Comparison of ENCODE assay signal across 18 mouse cellular contexts in the genomic region with DNA sequence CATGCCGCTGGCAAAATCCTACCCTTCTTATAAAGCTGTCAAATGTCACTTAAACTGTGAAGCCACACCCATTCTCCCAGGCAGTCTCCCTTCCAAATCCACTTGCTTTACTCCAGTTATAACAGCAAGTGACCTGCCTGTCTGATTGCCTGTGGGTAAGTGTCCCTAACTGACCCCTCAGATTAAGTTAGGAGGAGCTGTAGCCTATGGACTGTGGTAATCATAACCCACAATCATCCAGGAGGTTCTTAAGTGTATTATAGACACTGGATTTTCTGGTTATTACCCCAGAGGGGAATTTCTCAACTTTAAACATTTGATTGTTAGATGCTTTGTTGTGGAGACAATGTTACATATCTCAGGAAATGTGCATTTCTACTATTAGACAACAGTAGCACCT.
"Had no signal": no experiment of that assay in that cellular context is flagged by ENCODE, and none has a peak within 500 bp of the region (broad histone marks: within the 10 kb centered on the region; RNA-seq: fewer than 3 reads in every experiment).

No protein-coding gene starts in this region.

- H3K4me1 ChIP-seq: heart, embryonic 10.5 days; heart, embryonic 12.5 days; heart, embryonic 13.5 days; heart, embryonic 15.5 days; hindbrain, embryonic 10.5 days; hindbrain, embryonic 12.5 days; hindbrain, embryonic 13.5 days; intestine, embryonic 15.5 days had no signal

- H3K4me2 ChIP-seq: heart, embryonic 11.5 days; heart, embryonic 12.5 days; heart, embryonic 13.5 days; heart, embryonic 15.5 days; hindbrain, embryonic 12.5 days; hindbrain, embryonic 13.5 days; hindbrain, embryonic 14.5 days; hindbrain, embryonic 15.5 days; intestine, embryonic 15.5 days; kidney, embryonic 15.5 days had no signal

- ATAC-seq: hindbrain, embryonic 16.5 days; hindbrain, postnatal 0 days; intestine, postnatal 0 days had no signal

- H3K27ac ChIP-seq: heart, embryonic 10.5 days; heart, embryonic 13.5 days; heart, embryonic 15.5 days; hindbrain, embryonic 10.5 days; hindbrain, embryonic 12.5 days; hindbrain, embryonic 13.5 days; hindbrain, embryonic 14.5 days; hindbrain, embryonic 15.5 days; hindbrain, postnatal 0 days; intestine, embryonic 15.5 days; kidney, embryonic 15.5 days; kidney, postnatal 0 days; layer of hippocampus, adult 2 months; left cerebral cortex, adult 2 months had no signal

- H3K9me3 ChIP-seq: heart, embryonic 10.5 days; heart, embryonic 12.5 days; heart, embryonic 13.5 days; heart, embryonic 15.5 days; hindbrain, embryonic 10.5 days; hindbrain, embryonic 12.5 days; hindbrain, embryonic 13.5 days; hindbrain, embryonic 15.5 days; intestine, embryonic 15.5 days; kidney, embryonic 15.5 days had no signal

- H3K36me3 ChIP-seq: heart, embryonic 15.5 days; intestine, embryonic 15.5 days had no signal

- H3K4me3 ChIP-seq: heart, embryonic 10.5 days; heart, embryonic 12.5 days; heart, embryonic 13.5 days; heart, embryonic 15.5 days; hindbrain, embryonic 10.5 days; hindbrain, embryonic 12.5 days; hindbrain, embryonic 13.5 days; hindbrain, embryonic 15.5 days; intestine, embryonic 15.5 days; kidney, embryonic 15.5 days; layer of hippocampus, adult 2 months; left cerebral cortex, adult 2 months had no signal

- H3K27me3 ChIP-seq: heart, embryonic 12.5 days; heart, embryonic 13.5 days; heart, embryonic 15.5 days; hindbrain, embryonic 12.5 days; hindbrain, embryonic 13.5 days; hindbrain, embryonic 15.5 days; intestine, embryonic 15.5 days; kidney, embryonic 15.5 days had no signal

- H3K9ac ChIP-seq: heart, embryonic 12.5 days; heart, embryonic 13.5 days; heart, embryonic 15.5 days; hindbrain, embryonic 12.5 days; hindbrain, embryonic 13.5 days; hindbrain, embryonic 14.5 days; hindbrain, embryonic 15.5 days; intestine, embryonic 15.5 days; kidney, embryonic 15.5 days had no signal
